Mouse (Mus musculus): ENCODE data around the gene Cdc5l. TPM values are rescaled to one million over a fixed set of nuclear protein-coding genes. Genes with fewer than 3 reads are reported as not detected.

Cdc5l gene
- 6.0 and 6.1 TPM in 2 replicates for polyA plus RNA-seq (2012; rRNA removed)

GRCm38 (mm10) chr17:45433419-45434261, at the start of gene Cdc5l:
Gene Cdc5l (minus strand): TSS chr17:45433737.
- under 1% methylated on average over 73 of the region's 73 CpGs for WGBS
- H3K27me3 ChIP-seq (ENCODE audit: control insufficient read depth, insufficient read depth, low read length) = no peaks in the 10 kb centered on the region
- peak; percentile 92 to 93 for DNase-seq (ENCODE audit: low read depth in 1 of 2, low spot score in 2 of 2)
- peaks cover 6% of the 10 kb centered on the region for H3K4me1 ChIP-seq (ENCODE audit: control insufficient read depth, insufficient read depth, insufficient read length)
- TF ChIP-seq CTCF (IDR thresholded peaks at IDR 0.05; ENCODE audit: extremely low read depth, insufficient read depth, insufficient read length, insufficient replicate concordance) (no peak), POLR2A (IDR thresholded peaks at IDR 0.05; ENCODE audit: low read depth, low read length) (peak; percentile 81)
- no peaks in the 10 kb centered on the region for H3K36me3 ChIP-seq (ENCODE audit: control insufficient read depth, insufficient read depth, low read length)
- H3K27ac ChIP-seq (ENCODE audit: insufficient read depth, low read length) = peak within 1 kb of the TSS; percentile 94
- H3K4me3 ChIP-seq (ENCODE audit: extremely low read depth, insufficient read depth, insufficient read length) = peak within 1 kb of the TSS; percentile 96

GRCm38 (mm10) chr17:45480429-45480828, 46.9 kb upstream of the Cdc5l start:
- H3K36me3 ChIP-seq (ENCODE audit: control insufficient read depth, insufficient read depth, low read length) = no peaks in the 10 kb centered on the region
- no peak overlapping the region for H3K4me3 ChIP-seq (ENCODE audit: extremely low read depth, insufficient read depth, insufficient read length)
- no peak for DNase-seq (ENCODE audit: low read depth in 1 of 2, low spot score in 2 of 2)
- WGBS = 21% methylated on average over 2 of the region's 2 CpGs
- H3K27me3 ChIP-seq (ENCODE audit: control insufficient read depth, insufficient read depth, low read length) = no peaks in the 10 kb centered on the region
- H3K4me1 ChIP-seq (ENCODE audit: control insufficient read depth, insufficient read depth, insufficient read length) = no peaks in the 10 kb centered on the region
- no peak overlapping the region for H3K27ac ChIP-seq (ENCODE audit: insufficient read depth, low read length)
- no peak for TF ChIP-seq POLR2A (IDR thresholded peaks at IDR 0.05; ENCODE audit: low read depth, low read length)
- peak; percentile 7; the same call in 1 of the 2 replicates for TF ChIP-seq CTCF (IDR thresholded peaks at IDR 0.05; ENCODE audit: extremely low read depth, insufficient read depth, insufficient read length, insufficient replicate concordance)

GRCm38 (mm10) chr17:45478234-45478825, 44.8 kb upstream of the Cdc5l start:
- Histone ChIP-seq H3K4me1 (ENCODE audit: control insufficient read depth, insufficient read depth, insufficient read length) (peaks cover 5% of the 10 kb centered on the region; the same call in 1 of the 2 replicates), H3K36me3 (ENCODE audit: control insufficient read depth, insufficient read depth, low read length) (no peaks in the 10 kb centered on the region), H3K4me3 (ENCODE audit: extremely low read depth, insufficient read depth, insufficient read length) (no peak overlapping the region), H3K27ac (ENCODE audit: insufficient read depth, low read length) (no peak overlapping the region), H3K27me3 (ENCODE audit: control insufficient read depth, insufficient read depth, low read length) (no peaks in the 10 kb centered on the region)
- WGBS = 9% methylated on average over 12 of the region's 12 CpGs
- peak; percentile 41 to 74 for DNase-seq (ENCODE audit: low read depth in 1 of 2, low spot score in 2 of 2)
- TF ChIP-seq POLR2A (IDR thresholded peaks at IDR 0.05; ENCODE audit: low read depth, low read length) (no peak), CTCF (IDR thresholded peaks at IDR 0.05; ENCODE audit: extremely low read depth, insufficient read depth, insufficient read length, insufficient replicate concordance) (peak; percentile 98; the same call in 1 of the 2 replicates)

GRCm38 (mm10) chr17:45474669-45475465, 41.3 kb upstream of the Cdc5l start, which contains the start of gene Spats1:
Gene Spats1 (minus strand): TSS chr17:45475415.
- H3K36me3 ChIP-seq (ENCODE audit: control insufficient read depth, insufficient read depth, low read length) = no peaks in the 10 kb centered on the region
- TF ChIP-seq CTCF (IDR thresholded peaks at IDR 0.05; ENCODE audit: extremely low read depth, insufficient read depth, insufficient read length, insufficient replicate concordance) (no peak), POLR2A (IDR thresholded peaks at IDR 0.05; ENCODE audit: low read depth, low read length) (no peak)
- DNase-seq (ENCODE audit: low read depth in 1 of 2, low spot score in 2 of 2) = peak; percentile 14 to 25
- H3K4me1 ChIP-seq (ENCODE audit: control insufficient read depth, insufficient read depth, insufficient read length) = peaks cover 5% of the 10 kb centered on the region; the same call in 1 of the 2 replicates
- 5% methylated on average over 30 of the region's 30 CpGs for WGBS
- H3K4me3 ChIP-seq (ENCODE audit: extremely low read depth, insufficient read depth, insufficient read length) = peak within 1 kb of the TSS; percentile 45; the same call in 1 of the 2 replicates
- no peak within 1 kb of the TSS for H3K27ac ChIP-seq (ENCODE audit: insufficient read depth, low read length)
- H3K27me3 ChIP-seq (ENCODE audit: control insufficient read depth, insufficient read depth, low read length) = no peaks in the 10 kb centered on the region

- no peak overlapping the region for H3K4me3 ChIP-seq (ENCODE audit: extremely low read depth, insufficient read depth, insufficient read length)
- WGBS = 80% methylated on average over 8 of the region's 8 CpGs
These were observed 40.6 kb upstream of the Cdc5l start for GRCm38 (mm10) chr17:45474146-45474545.

GRCm38 (mm10) chr17:45473667-45474066, 40.1 kb upstream of the Cdc5l start:
- no peak for TF ChIP-seq POLR2A (IDR thresholded peaks at IDR 0.05; ENCODE audit: low read depth, low read length)
- 75% methylated on average over 6 of the region's 6 CpGs for WGBS
- Histone ChIP-seq H3K36me3 (ENCODE audit: control insufficient read depth, insufficient read depth, low read length) (no peaks in the 10 kb centered on the region), H3K4me3 (ENCODE audit: extremely low read depth, insufficient read depth, insufficient read length) (no peak overlapping the region), H3K4me1 (ENCODE audit: control insufficient read depth, insufficient read depth, insufficient read length) (peaks cover 5% of the 10 kb centered on the region; the same call in 1 of the 2 replicates), H3K27me3 (ENCODE audit: control insufficient read depth, insufficient read depth, low read length) (no peaks in the 10 kb centered on the region), H3K27ac (ENCODE audit: insufficient read depth, low read length) (no peak overlapping the region)
- DNase-seq (ENCODE audit: low read depth in 1 of 2, low spot score in 2 of 2) = no peak

More at GRCm38 (mm10) chr17:45474146-45474545, 40.6 kb upstream of the Cdc5l start:
- no peak for DNase-seq (ENCODE audit: low read depth in 1 of 2, low spot score in 2 of 2)
- Histone ChIP-seq H3K27me3 (ENCODE audit: control insufficient read depth, insufficient read depth, low read length) (no peaks in the 10 kb centered on the region), H3K27ac (ENCODE audit: insufficient read depth, low read length) (no peak overlapping the region), H3K36me3 (ENCODE audit: control insufficient read depth, insufficient read depth, low read length) (no peaks in the 10 kb centered on the region), H3K4me1 (ENCODE audit: control insufficient read depth, insufficient read depth, insufficient read length) (peaks cover 5% of the 10 kb centered on the region; the same call in 1 of the 2 replicates)
- TF ChIP-seq CTCF (IDR thresholded peaks at IDR 0.05; ENCODE audit: extremely low read depth, insufficient read depth, insufficient read length, insufficient replicate concordance) (no peak), POLR2A (IDR thresholded peaks at IDR 0.05; ENCODE audit: low read depth, low read length) (no peak)

Measured in spleen, adult 2 months (tissue).